Mouse (Mus musculus): ENCODE results near the gene Cacng8. TPM values are rescaled to one million over a fixed set of nuclear protein-coding genes. Genes with fewer than 3 reads are reported as not detected.

Cacng8 gene
- 100 to 1,000 TPM; 294 to 302 TPM for total RNA-seq (2021)
- long read RNA-seq, partial matches to known transcripts, result 0 of 3 reads
- long read RNA-seq, other reads (novel, unspliced or antisense), result 3 of 3 reads

GRCm38 (mm10) chr7:3390413-3391080 is at the start of gene Cacng8:
Gene Cacng8, plus strand, starts transcription at chr7:3390683.
- DNase-seq (ENCODE audit: low spot score in 2 of 2), result peak in 1 of 2 experiments; percentile 50

GRCm38 (mm10) chr7:3343861-3344260 is 46.6 kb upstream of the Cacng8 start:
- DNase-seq (ENCODE audit: low spot score in 2 of 2), result no peak

- no peak for DNase-seq (ENCODE audit: low spot score in 2 of 2)
Observed at GRCm38 (mm10) chr7:3345301-3345700, 45.2 kb upstream of the Cacng8 start.

GRCm38 (mm10) chr7:3347366-3348287 is 42.9 kb upstream of the Cacng8 start:
- DNase-seq (ENCODE audit: low spot score in 2 of 2), result no peak

GRCm38 (mm10) chr7:3348326-3348725 is 42.2 kb upstream of the Cacng8 start:
- DNase-seq (ENCODE audit: low spot score in 2 of 2), result no peak

GRCm38 (mm10) chr7:3349775-3350174 is 40.7 kb upstream of the Cacng8 start:
- no peak for DNase-seq (ENCODE audit: low spot score in 2 of 2)

- DNase-seq (ENCODE audit: low spot score in 2 of 2), result no peak
Observed at GRCm38 (mm10) chr7:3351536-3351935, 38.9 kb upstream of the Cacng8 start.

GRCm38 (mm10) chr7:3354850-3355249 is 35.6 kb upstream of the Cacng8 start:
- DNase-seq (ENCODE audit: low spot score in 2 of 2), result no peak

GRCm38 (mm10) chr7:3360678-3361077 is 29.8 kb upstream of the Cacng8 start:
- no peak for DNase-seq (ENCODE audit: low spot score in 2 of 2)

- no peak for DNase-seq (ENCODE audit: low spot score in 2 of 2)
Observed at GRCm38 (mm10) chr7:3365547-3366279, 24.8 kb upstream of the Cacng8 start.

- DNase-seq (ENCODE audit: low spot score in 2 of 2), result peak in 1 of 2 experiments; percentile 29
Observed at GRCm38 (mm10) chr7:3366705-3367516, 23.6 kb upstream of the Cacng8 start.

- DNase-seq (ENCODE audit: low spot score in 2 of 2), result no peak
Observed at GRCm38 (mm10) chr7:3367569-3367968, 22.9 kb upstream of the Cacng8 start.

GRCm38 (mm10) chr7:3368311-3368710 is 22.2 kb upstream of the Cacng8 start:
- peak in 1 of 2 experiments; percentile 41 for DNase-seq (ENCODE audit: low spot score in 2 of 2)

- no peak for DNase-seq (ENCODE audit: low spot score in 2 of 2)
Observed at GRCm38 (mm10) chr7:3369189-3369588, 21.3 kb upstream of the Cacng8 start.

GRCm38 (mm10) chr7:3370407-3370806 is 20.1 kb upstream of the Cacng8 start:
- no peak for DNase-seq (ENCODE audit: low spot score in 2 of 2)

GRCm38 (mm10) chr7:3372376-3372775 is 18.1 kb upstream of the Cacng8 start:
- no peak for DNase-seq (ENCODE audit: low spot score in 2 of 2)

GRCm38 (mm10) chr7:3373754-3374153 is 16.7 kb upstream of the Cacng8 start:
- no peak for DNase-seq (ENCODE audit: low spot score in 2 of 2)

- peak in 1 of 2 experiments; percentile 64 for DNase-seq (ENCODE audit: low spot score in 2 of 2)
Observed at GRCm38 (mm10) chr7:3376831-3377230, 13.7 kb upstream of the Cacng8 start.

GRCm38 (mm10) chr7:3382123-3382522 is 8.4 kb upstream of the Cacng8 start:
- no peak for DNase-seq (ENCODE audit: low spot score in 2 of 2)

GRCm38 (mm10) chr7:3384807-3385319 is 5.6 kb upstream of the Cacng8 start:
- DNase-seq (ENCODE audit: low spot score in 2 of 2), result no peak

Data from layer of hippocampus, postnatal 10 days (tissue).